Mouse (Mus musculus) small intestine, adult 2 months (tissue): Measurements from ENCODE around the gene Tnn. TPM values are rescaled to one million over a fixed set of nuclear protein-coding genes. Genes with fewer than 3 reads are reported as not detected.

ENCODE experiments used
- H3K27ac ChIP-seq: fragments of 200-500 bp; 2 replicates; pipeline ENCODE4 v1.5.1; 2012; ENCODE audit warnings: low read depth, low read length, control low read depth, inconsistent platforms; ENCODE audit not compliant: insufficient read depth
- H3K27me3 ChIP-seq: fragments of 200-500 bp; 2 replicates; pipeline ENCODE4 v1.6.1; 2012; ENCODE audit warnings: mild to moderate bottlenecking, moderate library complexity, low read length, inconsistent platforms; ENCODE audit not compliant: control insufficient read depth, insufficient read depth
- H3K36me3 ChIP-seq: fragments of 200-500 bp; 2 replicates; pipeline ENCODE4 v1.6.1; 2012; ENCODE audit warnings: mild to moderate bottlenecking, low read length, control low read depth, inconsistent platforms; ENCODE audit not compliant: control insufficient read depth, insufficient read depth
- H3K4me1 ChIP-seq: fragments of 200-500 bp; 2 replicates; pipeline ENCODE4 v1.6.1; 2012; ENCODE audit warnings: low read length, inconsistent platforms, mixed read lengths; ENCODE audit not compliant: control insufficient read depth, insufficient read depth, insufficient read length
- H3K4me3 ChIP-seq: fragments of 200-500 bp; 2 replicates; pipeline ENCODE4 v1.5.1; 2012; ENCODE audit warnings: low read depth, mild to moderate bottlenecking, control low read depth, inconsistent platforms, low read length, moderate library complexity
- CTCF ChIP-seq: fragments of 200-500 bp; IDR thresholded peaks from 2 replicates; pipeline ENCODE4 v1.5.1; 2012; ENCODE audit warnings: low read depth, mild to moderate bottlenecking, control low read depth, inconsistent platforms, low read length, moderate library complexity, mixed read lengths; ENCODE audit not compliant: insufficient replicate concordance, insufficient read length; ENCODE audit errors: extremely low read depth
- POLR2A ChIP-seq: fragments of 200-500 bp; IDR thresholded peaks from 2 replicates; pipeline ENCODE4 v1.6.1; 2012; ENCODE audit warnings: low read depth, mild to moderate bottlenecking, control low read depth, inconsistent platforms, low read length, moderate library complexity
- WGBS: fragments of 180-500 bp; shearing (Covaris S2); methylation state at CpG from one replicate; pipeline ENCODE4 v1.1.7; 2018; 5-methylcytosine and 5-hydroxymethylcytosine counted together
- polyA plus RNA-seq: library from polyadenylated mRNA; depleted of rRNA; stranded (reverse); fragments of >200 nt; gene quantifications from 2 replicates; pipeline ENCODE4 v1.2.3, GENCODE M21; 2012

Tnn gene
- polyA plus RNA-seq, 1 experiment: 0.25 TPM

DNA sequence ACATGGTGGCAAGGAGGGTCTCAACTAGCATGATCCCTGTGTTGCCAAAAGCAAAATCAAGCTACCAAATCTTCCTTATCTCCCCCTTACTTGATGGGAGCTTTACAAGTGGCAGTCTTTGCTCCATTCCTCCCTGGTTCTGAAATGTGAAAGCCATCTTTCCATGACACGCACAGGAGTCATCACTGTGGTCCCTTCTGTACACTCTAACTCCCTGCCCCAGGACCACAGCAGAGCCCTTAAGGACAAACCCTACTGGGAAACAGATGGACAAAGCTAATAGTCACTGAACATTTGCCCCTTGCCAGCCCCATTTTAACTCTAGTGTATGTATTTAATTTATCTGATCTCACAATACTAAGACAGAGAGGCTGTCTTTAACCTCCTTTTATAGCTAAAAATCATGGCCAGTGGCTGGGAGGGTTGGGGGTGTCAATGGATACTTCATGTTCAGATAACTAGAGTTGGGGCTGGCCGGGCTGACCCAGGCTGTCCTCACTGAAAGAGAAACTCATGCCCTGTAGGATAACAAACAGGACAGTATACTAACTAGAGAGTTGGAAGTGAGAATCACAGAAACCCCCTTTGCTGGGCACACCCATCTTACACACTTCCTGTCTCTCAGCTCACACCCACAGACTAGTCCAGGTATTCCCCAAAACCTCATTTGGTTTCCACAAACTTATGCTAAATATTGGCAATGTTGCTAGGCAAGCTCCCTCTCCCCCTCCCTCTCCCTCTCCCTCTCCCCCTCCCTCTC lies 100.6 kb downstream of the Tnn start:
- TF ChIP-seq CTCF (no peak), POLR2A (no peak)
- Histone ChIP-seq H3K4me3 (no peak overlapping the region), H3K27ac (0 out of 2 replicates have a peak overlapping the region, but pooled peaks have one; percentile 32), H3K27me3 (no peaks in the 10 kb centered on the region), H3K36me3 (no peaks in the 10 kb centered on the region), H3K4me1 (peaks cover 10% of the 10 kb centered on the region; the same call in 1 of the 2 replicates)
- 90% methylated on average over 2 of the region's 2 CpGs for WGBS

DNA sequence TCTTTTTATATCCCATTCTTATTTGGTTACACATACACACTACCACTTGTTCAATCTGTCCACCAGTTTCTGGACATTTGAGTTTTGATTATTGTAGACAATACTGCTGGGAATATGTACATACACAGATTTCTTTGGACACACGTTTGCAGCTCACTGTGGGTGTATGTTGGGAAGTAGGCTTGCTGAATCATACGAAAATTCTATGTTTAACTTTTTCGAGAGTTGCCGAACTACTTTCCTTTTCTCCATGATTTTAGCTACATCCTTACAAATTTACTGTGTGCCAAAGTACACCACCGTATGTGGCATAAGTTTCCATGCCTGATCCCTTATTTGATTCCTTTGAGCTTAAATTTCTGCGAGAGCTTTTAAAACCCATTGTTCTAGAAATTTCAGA lies 102.5 kb downstream of the Tnn start:
- H3K27ac ChIP-seq: no peak overlapping the region
- no peak overlapping the region for H3K4me3 ChIP-seq
- no peaks in the 10 kb centered on the region for H3K36me3 ChIP-seq
- H3K27me3 ChIP-seq: no peaks in the 10 kb centered on the region
- TF ChIP-seq CTCF (no peak), POLR2A (no peak)
- H3K4me1 ChIP-seq: peaks cover 10% of the 10 kb centered on the region; the same call in 1 of the 2 replicates
- 93% methylated on average over 6 of the region's 6 CpGs for WGBS

DNA sequence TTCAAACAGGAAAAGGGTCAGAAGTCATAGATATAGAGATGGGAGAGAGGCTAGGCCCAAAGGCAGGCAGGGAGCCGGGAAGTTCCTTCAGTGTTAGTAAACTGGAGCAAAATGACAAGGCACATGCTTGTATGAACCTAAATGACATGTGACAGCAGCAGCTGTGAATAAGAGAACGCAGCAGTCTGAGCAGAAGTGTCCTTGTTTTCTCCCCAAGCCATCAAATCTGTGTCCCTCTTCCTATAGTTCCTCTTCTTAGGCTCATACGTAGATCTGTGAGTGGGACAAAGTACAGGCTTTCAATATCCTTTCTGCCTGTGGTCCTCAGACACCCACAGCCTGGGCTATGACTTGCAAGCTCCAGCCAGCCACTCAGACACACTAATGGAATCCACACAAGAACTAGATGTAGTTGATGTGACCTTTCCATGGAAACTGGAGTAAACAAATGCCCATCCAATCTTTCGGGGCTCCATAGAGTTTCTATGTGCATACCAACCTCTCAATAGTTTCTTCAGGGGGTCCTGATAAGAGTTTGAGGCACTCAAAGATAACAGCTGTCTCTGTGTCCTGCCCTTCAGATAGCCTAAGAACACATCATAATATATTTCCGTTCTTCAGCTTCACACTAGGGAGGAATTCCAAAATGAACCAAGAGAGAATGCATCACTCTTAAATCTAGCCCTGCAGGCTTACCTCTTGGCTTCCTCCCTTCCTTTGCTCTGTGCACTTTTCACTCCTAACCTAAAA lies 104.1 kb downstream of the Tnn start:
- peaks cover 8% of the 10 kb centered on the region; the same call in 1 of the 2 replicates for H3K4me1 ChIP-seq
- TF ChIP-seq CTCF (no peak), POLR2A (no peak)
- H3K27ac ChIP-seq: no peak overlapping the region
- no peak overlapping the region for H3K4me3 ChIP-seq
- H3K27me3 ChIP-seq: no peaks in the 10 kb centered on the region
- no peaks in the 10 kb centered on the region for H3K36me3 ChIP-seq
- WGBS: 81% methylated on average over 5 of the region's 5 CpGs

DNA sequence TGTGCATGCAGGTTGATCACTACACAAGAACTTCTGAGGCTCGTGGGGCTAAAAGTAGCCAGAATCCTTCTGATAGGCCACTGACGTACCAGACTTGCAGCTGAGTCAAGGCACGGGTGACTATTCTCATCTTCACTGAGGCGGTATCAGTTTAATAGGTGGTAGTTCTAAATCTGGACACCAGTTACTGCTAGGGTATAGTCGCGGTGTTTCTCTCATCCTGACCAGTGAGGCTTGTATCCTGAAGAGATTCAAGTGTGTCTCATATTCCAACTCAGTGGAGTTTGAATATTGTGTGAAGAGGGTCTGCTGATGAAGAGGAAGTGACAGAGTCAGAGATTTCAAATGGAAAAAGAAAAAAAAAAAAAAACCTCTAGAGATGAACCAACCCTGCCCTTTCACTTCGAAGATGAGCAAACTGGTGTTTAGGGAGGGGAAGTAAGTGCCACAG lies 105.9 kb downstream of the Tnn start:
- no peak overlapping the region for H3K4me3 ChIP-seq
- H3K27ac ChIP-seq: no peak overlapping the region
- WGBS: 88% methylated on average over 7 of the region's 7 CpGs
- H3K27me3 ChIP-seq: no peaks in the 10 kb centered on the region
- H3K36me3 ChIP-seq: no peaks in the 10 kb centered on the region
- H3K4me1 ChIP-seq: peaks cover 10% of the 10 kb centered on the region; the same call in 1 of the 2 replicates
- TF ChIP-seq CTCF: no peak
- no peak for TF ChIP-seq POLR2A

DNA sequence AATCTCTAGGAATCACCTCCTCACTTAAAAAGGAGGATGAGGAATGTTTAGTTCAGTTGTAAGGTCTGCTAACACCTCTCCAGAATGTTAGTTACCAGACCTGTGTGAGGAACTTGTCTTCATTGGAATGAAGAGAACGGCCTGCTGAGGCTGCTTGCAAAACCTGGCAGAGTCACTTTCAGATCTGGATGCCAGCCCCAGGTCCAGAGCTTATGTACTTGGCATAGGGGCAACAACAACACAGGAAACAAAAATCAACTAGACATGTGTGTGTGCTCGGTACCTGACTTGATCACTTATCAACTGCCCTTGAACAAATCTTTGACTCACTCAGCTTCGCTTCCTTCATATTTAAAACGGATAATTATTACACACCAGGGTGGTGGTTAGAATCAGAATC lies 106.6 kb downstream of the Tnn start:
- no peaks in the 10 kb centered on the region for H3K27me3 ChIP-seq
- no peaks in the 10 kb centered on the region for H3K36me3 ChIP-seq
- TF ChIP-seq POLR2A: no peak
- TF ChIP-seq CTCF: no peak
- peaks cover 10% of the 10 kb centered on the region; the same call in 1 of the 2 replicates for H3K4me1 ChIP-seq
- 79% methylated on average over 4 of the region's 4 CpGs for WGBS
- no peak overlapping the region for H3K27ac ChIP-seq
- no peak overlapping the region for H3K4me3 ChIP-seq

DNA sequence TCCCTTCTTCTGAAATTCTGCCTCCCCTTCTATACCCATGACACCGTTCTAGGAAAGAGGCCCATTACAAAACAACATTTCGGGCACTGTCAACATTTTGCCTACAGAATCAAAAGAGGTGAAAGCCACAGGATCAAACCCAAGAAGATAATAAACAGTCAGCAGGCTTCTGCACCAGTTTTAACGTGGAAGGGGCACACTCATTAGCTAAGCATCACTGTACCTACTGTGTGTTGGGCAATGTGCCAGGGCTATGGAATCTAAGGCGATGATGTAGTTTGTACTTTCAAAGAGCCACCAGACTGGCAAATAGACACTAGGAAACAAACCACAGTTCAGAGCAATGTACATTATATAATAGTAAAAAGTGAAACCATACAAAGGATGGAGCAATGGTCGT lies 107.4 kb downstream of the Tnn start:
- no peaks in the 10 kb centered on the region for H3K27me3 ChIP-seq
- no peak overlapping the region for H3K4me3 ChIP-seq
- no peak for TF ChIP-seq CTCF
- no peak for TF ChIP-seq POLR2A
- peaks cover 10% of the 10 kb centered on the region; the same call in 1 of the 2 replicates for H3K4me1 ChIP-seq
- H3K27ac ChIP-seq: peak overlapping the region; percentile 25; the same call in 1 of the 2 replicates
- no peaks in the 10 kb centered on the region for H3K36me3 ChIP-seq
- WGBS: 65% methylated on average over 5 of the region's 5 CpGs

DNA sequence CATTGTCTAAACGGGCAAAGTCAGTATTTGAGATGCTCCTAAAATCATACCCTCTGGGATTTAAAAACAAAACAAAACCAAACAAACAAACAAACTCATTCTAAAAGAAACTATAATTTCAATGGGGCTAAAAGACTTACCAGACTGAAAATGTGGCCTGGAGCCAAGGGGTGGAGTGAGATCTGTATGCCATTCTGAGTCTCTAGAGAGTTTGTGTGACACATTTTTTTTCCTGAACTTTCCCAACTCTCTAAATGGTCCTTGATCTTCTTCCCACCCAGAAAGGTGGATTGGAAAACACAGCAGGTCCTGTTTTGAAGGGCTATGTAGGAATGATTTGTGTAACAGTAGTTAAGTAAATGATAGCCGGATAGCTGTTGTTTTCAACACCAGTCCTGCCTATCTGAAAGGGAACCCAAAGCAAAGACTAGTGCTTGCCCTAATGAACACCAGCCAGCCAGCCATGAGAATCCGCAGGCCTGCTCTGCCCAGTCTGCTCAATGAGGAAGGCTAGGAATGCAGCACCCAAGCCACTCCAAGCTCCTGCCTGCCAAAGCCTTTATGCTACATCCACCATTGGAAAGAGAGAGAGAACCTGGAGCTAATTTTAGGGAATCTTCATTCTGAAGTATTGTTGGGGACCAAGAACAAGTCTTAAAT lies 108.2 kb downstream of the Tnn start:
- Histone ChIP-seq H3K4me3 (peak overlapping the region; percentile 86), H3K4me1 (peaks cover 10% of the 10 kb centered on the region; the same call in 1 of the 2 replicates), H3K27me3 (no peaks in the 10 kb centered on the region), H3K36me3 (no peaks in the 10 kb centered on the region), H3K27ac (peak overlapping the region; percentile 61)
- 22% methylated on average over 3 of the region's 3 CpGs for WGBS
- TF ChIP-seq CTCF: no peak
- TF ChIP-seq POLR2A: no peak
